Mouse (Mus musculus) liver, embryonic 14.5 days (tissue): Measurements from ENCODE around the gene Rgs10.

Experiments
- CTCF ChIP-seq: IDR thresholded peaks from 2 replicates; pipeline ENCODE4 v1.5.1; 2016; ENCODE audit warnings: antibody characterized with exemption, low read depth, control low read depth
- EP300 ChIP-seq: IDR thresholded peaks from 2 replicates; pipeline ENCODE4 v1.6.1; 2016; ENCODE audit warnings: antibody characterized with exemption, low read depth

DNA sequence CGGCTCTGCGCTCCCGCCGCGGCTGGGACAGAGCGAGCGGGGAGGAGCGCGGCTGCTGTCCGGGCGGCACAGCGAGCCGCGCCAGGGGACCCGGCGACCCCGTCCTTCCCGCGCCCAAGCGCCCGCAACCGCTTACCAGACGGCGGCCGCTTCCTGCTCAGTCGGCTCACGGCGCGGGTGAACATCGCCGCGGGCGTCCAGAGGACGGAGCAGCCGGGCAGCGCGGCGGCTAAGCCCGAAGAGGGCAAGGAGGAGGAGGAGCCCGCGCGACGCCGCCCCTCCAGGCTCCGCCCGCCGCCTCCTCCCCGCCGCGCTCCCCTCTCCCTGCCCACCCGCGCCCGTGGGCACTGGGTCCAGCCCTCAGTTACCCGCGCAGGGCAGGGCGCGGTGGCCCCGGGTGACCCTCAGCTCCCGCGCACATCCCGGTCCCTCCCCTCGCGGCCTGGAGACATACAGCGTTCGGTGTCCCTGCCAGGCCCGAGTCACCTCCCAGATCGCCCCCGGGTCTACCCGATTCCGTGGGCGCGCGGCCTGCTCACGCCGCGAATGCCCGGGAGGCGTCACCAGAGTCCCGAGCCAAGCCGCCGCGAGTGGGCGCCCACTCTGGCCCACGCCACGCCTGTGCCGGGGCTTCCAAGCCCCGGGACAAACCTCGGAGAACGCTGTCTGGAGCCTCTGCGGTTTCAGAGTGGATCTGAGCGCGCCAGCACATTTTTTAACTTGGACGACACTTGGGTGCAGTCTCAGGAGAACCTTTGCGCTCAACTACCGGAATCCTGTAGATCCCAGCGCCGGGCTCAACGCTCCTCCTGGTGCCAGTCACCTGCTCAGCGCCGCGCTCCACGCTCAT lies at the start of gene Rgs10:
- no peak for TF ChIP-seq EP300
- TF ChIP-seq CTCF, result no peak
